15 mouse cellular contexts compared by ENCODE assay signal in genomic region chr1:181467321-181467670, GRCm38 (mm10). TPM values are rescaled to one million over a fixed set of nuclear protein-coding genes. Genes with fewer than 3 reads are reported as not detected.
"Had no signal": no experiment of that assay in that cellular context is flagged by ENCODE, and none has a peak within 500 bp of the region (broad histone marks: within the 10 kb centered on the region; RNA-seq: fewer than 3 reads in every experiment).

No protein-coding gene starts in this region.

- H3K4me3 ChIP-seq: left cerebral cortex, adult 2 months; limb, embryonic 10.5 days; megakaryocyte, embryonic 14.5 days; midbrain, embryonic 15.5 days; neural tube, embryonic 12.5 days had no signal

- H3K27me3 ChIP-seq: midbrain, embryonic 15.5 days; neural tube, embryonic 12.5 days had no signal

- H3K4me1 ChIP-seq: midbrain, embryonic 15.5 days; neural tube, embryonic 12.5 days had no signal

- H3K9me3 ChIP-seq: limb, embryonic 10.5 days; midbrain, embryonic 15.5 days had no signal

- DNase-seq: kidney, postnatal 10 days; kidney, postnatal 4 days; lung, adult 2 months; thymus, postnatal 4 days had no signal

- H3K36me3 ChIP-seq: limb, embryonic 10.5 days; midbrain, embryonic 15.5 days; neural tube, embryonic 12.5 days had no signal

- H3K4me2 ChIP-seq: midbrain, embryonic 11.5 days; midbrain, embryonic 15.5 days; neural tube, embryonic 12.5 days had no signal

- ATAC-seq: midbrain, embryonic 15.5 days had no signal

- H3K27ac ChIP-seq: limb, embryonic 10.5 days; liver, embryonic 14.5 days; macrophage; midbrain, embryonic 15.5 days; neural tube, embryonic 12.5 days; stomach, postnatal 0 days had no signal

- H3K9ac ChIP-seq: liver, embryonic 14.5 days; midbrain, embryonic 15.5 days; neural tube, embryonic 12.5 days had no signal

RNA-seq across cellular contexts. Expression of gene Ccdc121, which starts 44.0 kb away (rescaled TPM):
- total RNA-seq: monocyte, adult 5-6 weeks; neutrophil, adult 5-6 weeks had no signal
- polyA plus RNA-seq: limb, embryonic 10.5 days; liver, embryonic 14.5 days; macrophage; midbrain, embryonic 11.5 days; midbrain, embryonic 15.5 days; neural tube, embryonic 12.5 days; stomach, postnatal 0 days had no signal
